Mouse (Mus musculus) hindlimb bud, embryonic 11.5 days (tissue): Measurements from ENCODE around the gene Vegfb.

Experiments
- DNase-seq: peaks from one replicate; pipeline ENCODE4 v3.0.0-alpha.2; 2012; ENCODE audit warnings: low read depth, low spot score; ENCODE audit errors: extremely low spot score

Vegfb gene

DNA sequence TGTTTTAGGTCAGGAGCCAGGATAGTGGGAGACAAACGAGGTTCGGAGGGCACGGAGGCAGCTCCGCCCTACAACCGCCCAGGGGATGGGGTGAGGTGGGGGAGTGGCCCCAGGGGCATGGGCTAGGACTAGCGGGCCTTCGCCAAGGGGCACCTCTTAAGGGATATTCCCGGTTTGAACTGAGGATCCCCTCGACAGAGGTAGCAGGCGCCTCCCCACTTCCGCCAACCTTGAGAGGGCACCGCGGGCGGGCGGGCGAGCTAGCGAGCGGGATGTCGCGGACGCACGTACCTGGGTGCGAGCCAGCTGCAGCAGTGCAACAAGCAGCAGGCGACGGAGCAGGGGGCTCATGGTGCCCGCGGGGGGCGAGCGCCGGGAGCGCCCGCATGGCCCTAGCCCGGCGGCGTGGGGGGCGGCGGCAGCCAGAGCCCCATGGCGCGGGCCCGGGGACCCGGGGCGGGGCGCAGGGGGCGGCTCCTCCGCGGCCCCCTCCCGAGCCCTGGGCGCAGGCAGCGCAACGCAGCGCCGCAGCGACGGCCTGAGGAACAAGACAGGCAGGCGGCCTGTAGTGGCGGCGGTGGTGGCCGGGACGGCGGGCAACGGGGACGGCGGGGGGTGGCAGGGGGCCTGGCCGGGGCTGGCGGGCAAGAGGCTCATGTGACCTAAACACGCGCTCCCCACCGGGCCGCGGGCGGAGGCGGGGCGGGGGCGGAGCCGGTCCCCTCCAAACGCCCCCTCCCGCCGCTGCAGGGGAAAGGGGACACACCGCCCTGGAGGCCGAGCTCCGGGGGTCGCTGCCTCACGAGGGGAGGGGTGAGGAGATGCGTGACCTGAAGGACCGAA is at the start of gene Vegfb:
Vegfb (minus strand) TSS at position 591 of the 843 bp plus-strand sequence.
- no peak for DNase-seq

DNA sequence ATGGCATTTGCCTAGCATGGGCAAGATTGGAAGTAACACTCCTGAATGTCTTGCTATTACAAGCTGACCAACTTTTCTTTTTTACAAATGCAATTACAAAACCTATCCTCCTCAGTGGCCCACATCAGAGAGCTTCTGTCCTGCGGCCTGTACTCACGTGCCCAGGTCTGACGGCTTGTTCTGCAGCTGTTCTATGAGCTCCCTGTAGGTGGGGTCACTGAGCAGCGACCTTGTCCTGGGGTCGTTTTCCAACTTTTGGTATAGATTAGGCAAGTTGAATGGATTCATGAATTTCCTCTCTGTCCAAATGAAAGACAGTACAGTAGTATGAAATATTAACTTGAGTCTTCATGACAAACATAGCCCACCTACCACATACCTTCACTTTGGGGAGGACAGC is 46.6 kb upstream of the Vegfb start:
- no peak for DNase-seq

GRCm38 (mm10) chr19:7029531-7029930 is 42.1 kb upstream of the Vegfb start:
- no peak for DNase-seq

DNA sequence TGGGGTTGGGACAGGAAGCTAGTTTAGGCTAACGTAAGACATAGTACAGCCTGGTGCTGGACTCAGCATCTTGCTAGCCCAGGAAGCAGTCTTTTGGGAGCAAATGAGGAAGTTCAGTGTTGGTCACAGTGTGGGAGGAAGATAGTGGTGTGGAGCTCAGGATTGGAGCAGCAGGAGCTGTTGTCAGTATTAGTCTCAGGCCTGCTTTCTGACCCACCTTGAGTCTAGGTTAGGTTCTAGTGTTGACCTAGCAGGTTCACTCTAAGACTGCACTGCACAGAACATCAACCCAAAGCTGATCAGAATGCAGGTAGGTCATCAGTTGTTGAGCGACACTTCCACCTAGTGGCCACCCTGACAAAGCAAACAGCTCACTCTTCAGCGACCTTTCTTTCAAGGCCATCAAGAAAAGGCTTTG is 32.8 kb upstream of the Vegfb start:
- no peak for DNase-seq

DNA sequence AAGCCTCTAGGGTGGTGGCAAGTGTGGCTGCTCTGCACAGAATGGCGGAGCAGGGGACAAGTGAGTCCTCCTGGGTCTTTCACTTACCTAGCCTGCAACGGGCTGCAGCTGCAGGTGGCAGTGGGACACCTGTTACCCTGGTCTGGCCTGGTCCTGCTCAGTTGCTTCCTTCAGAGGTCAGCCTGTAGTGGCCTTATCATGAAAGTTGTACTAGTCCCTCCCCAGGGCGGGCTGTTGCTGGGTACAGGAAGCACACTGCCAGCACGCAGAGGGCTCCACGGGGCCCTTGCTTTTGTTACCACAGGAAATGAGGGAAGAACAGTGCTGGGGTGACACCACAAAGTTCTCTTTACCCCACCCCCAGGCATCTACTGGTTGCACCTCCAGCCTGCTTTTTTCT is 31.7 kb upstream of the Vegfb start, which contains the start of gene Fermt3:
Fermt3 (minus strand) TSS at position 279 of the 400 bp plus-strand sequence.
- DNase-seq = no peak

- no peak for DNase-seq
Measured at GRCm38 (mm10) chr19:7018546-7018945, 31.1 kb upstream of the Vegfb start.

DNA sequence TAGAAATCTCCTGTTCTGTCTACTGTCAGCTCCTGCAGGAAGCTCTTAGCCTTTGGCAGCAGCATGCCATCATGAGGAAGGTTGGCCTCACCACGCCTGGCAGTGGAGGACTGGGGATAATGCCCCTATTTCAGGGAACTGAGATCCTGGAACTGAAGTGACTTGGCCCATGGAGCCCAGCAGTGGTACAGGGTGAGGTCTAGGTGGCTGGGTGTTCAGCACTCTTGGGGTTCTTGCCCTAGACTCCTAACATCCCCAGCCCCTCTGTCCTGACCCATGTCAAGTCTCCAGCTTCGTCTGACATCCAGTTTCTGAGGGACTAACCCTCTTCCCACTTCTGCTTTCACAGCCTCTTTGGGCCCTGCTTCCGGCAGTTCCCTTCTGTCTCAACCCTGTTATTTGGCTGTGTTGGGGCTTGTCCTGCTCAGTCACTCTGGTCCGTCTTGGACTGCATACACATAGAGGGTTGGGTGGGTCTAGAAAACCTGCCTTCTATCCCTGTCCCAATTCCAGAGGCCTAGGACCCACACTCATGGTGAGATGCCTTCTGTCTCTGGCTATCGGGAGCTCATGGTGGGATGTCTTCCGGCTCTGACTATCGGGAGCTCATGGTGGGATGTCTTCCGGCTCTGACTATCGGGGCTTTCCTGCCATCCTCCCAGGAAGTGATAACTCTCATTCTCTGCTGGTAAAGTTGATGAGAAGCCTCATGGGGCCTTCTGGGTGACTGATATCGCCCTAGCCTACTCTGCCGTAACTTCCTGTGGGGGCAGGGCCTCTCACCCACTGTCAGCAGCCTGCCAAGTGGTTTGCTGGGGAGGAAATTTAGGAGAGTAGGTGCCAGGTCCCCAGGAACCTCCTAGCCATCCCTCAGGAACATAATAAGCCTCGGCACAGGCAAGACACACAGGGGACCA is 30.3 kb upstream of the Vegfb start:
- DNase-seq = no peak

DNA sequence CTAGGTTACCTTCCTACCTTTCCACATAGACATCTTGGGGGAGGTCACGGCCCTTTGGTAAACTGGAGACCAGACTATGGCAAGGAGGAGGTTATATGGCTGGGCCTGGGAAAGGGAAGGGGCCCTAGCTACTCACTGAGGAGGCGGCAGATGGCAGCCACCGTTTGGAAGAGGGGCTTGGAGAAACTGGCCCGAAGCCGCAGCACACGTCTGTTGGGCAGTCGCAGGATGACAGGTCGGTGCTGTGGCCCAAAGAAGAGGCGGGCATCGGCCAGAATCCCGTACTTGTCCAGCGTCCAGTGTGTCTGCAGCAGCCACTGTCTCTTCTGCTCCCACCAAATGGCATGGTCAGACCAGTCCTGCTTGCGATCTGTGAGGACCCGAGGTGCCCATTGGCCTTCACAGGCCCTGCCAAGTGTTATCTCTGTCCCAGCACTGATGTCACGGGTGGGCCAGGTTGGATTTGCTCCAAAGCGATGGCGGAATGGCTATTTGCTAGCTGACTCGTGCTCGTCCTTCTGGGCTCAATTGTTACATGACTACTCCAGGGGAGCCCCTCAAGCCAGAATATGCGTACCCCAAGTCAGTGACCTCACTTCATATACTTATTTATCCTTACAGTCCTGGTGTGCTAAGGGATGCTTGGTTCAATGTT is 27.2 kb upstream of the Vegfb start:
- no peak for DNase-seq

DNA sequence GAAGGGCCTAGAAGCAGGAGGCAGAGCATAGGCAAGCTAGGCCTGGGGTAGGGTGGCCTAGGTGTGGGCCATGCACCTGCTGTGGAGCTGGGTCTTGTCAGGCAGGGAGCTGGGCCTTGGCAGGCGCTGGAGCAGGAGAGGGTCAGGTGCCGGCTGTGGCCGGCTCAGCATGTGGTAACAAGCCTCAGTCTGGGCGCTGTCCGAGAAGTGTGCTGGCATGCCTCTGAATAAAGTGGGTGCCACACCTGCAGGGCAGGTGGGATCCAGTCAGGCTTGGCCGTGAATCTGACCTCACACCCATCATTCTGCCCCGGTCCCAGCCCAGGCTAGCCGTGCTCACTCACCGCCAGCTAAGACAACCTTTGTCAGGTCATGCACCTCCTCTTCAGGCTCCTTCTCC is 26.5 kb upstream of the Vegfb start:
- DNase-seq = no peak

DNA sequence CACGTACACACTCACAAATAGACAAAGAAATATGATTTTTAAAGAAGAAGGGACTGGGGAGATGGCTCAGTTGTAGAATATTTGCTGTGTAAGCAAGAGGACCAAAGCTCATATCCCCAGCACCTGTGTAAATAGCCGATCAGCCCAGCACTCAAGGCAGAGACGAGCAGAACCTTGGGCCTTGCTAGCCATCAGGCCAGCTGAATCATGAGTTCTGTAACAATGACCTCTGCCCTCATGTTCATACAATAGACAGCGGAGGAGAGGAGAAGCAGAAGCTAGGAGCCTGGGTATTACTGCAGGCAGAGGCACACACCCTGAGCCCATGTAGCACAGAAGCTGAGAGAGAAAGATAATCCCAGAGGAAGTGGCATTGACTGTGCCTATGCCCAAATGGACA is 25.0 kb upstream of the Vegfb start:
- DNase-seq = no peak

DNA sequence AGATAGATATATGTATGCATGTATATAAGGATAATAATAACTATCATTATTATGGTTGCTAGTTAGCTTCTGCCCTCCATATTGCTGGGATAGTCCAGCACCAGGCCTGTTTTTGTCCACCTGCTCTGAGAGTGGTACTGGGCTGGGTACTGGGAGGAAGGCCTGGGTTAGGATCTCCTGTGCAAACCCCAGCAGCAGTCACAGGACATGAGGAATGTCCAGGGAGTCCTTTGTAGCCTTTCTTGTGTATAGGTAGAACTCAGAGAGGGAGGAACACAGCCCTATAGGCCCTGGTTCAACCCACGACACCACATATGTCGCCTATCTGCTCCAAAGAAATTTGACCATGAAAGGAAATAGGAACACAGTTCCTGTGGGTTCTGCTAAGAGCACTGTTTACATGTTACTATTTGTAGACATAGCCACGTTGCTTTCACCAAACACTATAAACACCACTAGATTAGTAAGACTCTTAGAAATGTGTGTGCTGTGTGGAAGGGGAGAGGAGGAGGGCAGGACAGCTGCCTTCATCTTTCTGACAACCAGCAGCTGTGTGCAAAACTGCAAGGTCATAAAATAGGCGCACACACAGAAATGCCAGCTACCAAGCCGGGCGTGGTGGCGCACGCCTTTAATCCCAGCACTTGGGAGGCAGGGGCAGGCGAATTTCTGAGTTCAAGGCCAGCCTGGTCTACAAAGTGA is 19.6 kb upstream of the Vegfb start:
- DNase-seq = no peak

DNA sequence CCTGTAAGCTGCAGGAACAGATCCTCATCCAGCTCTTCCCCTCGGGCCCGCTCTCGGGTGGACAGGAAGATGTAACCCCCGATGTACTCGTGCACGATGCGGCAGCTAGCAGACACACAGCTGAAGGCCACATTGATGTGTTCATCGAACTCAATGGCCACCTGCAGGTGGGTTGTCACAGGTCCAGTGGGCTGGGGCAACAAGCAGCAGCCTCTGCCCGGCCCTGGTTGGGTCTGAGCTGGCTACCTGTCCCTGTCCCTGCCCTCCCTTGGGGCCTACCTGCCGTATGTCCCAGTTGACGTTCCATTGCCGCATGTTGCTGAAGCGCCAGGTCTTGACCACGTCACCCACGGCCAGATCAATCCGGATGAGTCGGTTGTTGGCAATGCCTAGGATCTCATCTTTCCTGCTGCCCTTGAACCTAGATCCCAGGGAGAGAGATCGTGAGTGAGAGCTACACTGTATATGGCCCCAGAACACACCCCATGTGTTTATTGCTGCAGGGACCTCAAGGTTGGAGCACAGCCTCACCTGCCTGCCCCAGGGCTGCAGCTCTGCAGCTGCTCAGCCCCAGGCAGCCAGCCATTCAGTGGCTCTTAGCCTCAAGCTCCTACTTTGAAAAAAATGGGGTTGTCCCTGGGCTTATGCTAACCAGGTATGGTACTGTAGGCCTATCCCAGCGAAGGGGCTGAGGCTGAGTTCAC is 12.1 kb upstream of the Vegfb start:
- no peak for DNase-seq

GRCm38 (mm10) chr19:6997721-6998290 is 10.4 kb upstream of the Vegfb start:
- DNase-seq = no peak

GRCm38 (mm10) chr19:6996006-6996405 is 8.6 kb upstream of the Vegfb start, which contains the start of the genes Nudt22 and Trpt1:
Nudt22 (minus strand) TSS chr19:6996117.
Trpt1 (plus strand) TSS chr19:6996131.
- no peak for DNase-seq

- DNase-seq = no peak
Measured at GRCm38 (mm10) chr19:6995255-6995991, 8.0 kb upstream of the Vegfb start.

DNA sequence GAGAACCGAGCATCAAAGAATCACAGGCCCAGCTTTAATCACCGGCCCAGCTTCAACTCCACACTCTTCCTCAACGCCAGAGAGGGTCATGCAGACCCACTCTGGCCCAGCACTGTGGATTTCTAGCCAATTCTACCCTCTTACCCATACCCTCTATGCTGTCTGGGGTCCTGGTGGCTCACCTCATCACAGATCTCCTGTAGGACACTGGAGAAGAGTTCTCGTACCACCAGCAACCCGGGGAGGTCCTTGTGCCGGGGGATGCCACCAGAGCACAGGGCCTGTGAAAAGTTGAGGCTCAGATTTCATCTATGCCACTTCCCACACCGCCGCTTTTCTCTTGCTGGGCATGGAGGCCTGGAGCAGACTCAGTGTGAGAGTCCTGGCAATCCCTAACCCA is 7.0 kb upstream of the Vegfb start:
- no peak for DNase-seq

DNA sequence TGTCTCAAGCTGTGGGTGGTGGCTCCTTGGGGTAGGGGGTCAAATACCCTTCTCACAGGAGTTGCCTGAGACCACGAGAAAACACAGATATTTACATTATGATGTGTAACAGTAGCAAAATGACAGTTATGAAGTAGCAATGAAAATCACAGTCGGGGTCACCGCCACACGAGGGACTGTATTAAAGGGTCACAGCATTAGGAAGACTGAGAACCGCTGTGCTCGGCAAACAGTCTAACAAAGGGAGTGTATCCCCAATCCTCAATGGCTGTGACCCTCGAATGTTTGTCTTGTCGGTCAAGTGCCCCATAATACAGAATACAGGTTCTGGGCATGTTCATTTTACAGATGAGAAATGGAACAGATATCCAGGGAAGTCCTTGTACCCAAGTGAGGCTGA is 6.6 kb upstream of the Vegfb start:
- no peak for DNase-seq

GRCm38 (mm10) chr19:6993011-6993770 is 5.7 kb upstream of the Vegfb start:
- DNase-seq = no peak
